Mouse (Mus musculus): Measurements from ENCODE around the gene Cacng8. TPM values are rescaled to one million over a fixed set of nuclear protein-coding genes. Genes with fewer than 3 reads are reported as not detected.
"Not testable (repeated sequence)": the region's sequence is repeated elsewhere in the genome, so short reads cannot be mapped to it uniquely, and the experiment has no call there.

Cacng8 gene
- total and polyA plus RNA-seq, 2 experiments = not detected

DNA sequence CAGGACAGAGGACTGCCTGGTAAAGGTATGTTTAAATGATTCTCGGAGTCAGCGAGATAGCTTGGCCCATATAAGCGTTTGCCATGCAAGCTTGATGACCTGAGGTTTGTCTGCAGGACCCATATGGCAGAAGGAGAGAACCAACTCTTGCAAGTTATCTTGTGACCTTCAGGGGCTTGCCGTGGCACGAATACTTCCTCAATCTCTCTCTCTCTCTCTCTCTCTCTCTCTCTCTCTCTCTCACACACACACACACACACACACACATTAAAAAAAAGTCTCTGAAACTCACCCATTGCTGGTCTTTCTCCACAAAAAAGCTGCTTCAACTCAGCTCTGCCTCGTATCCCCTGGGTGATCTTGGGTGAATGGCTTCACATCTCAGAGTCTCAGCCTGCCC is 1.6 kb upstream of the Cacng8 start:
- 46% methylated on average over 6 of the region's 6 CpGs for WGBS
- DNase-seq (ENCODE audit: extremely low read depth, low read depth, low spot score) = no peak
- TF ChIP-seq POLR2A (IDR thresholded peaks at IDR 0.05; ENCODE audit: extremely low read depth, insufficient read depth, low read length) (no peak), CTCF (IDR thresholded peaks at IDR 0.05; ENCODE audit: low read depth, low read length) (no peak)
- no peaks in the 10 kb centered on the region for H3K36me3 ChIP-seq (ENCODE audit: control insufficient read depth, insufficient read depth, low read length)
- no peaks in the 10 kb centered on the region for H3K4me1 ChIP-seq (ENCODE audit: control insufficient read depth, insufficient read depth, low read length)
- H3K27ac ChIP-seq (replicated peaks; ENCODE audit: insufficient read depth, low read depth, low read length) = no peak overlapping the region
- H3K4me3 ChIP-seq (ENCODE audit: insufficient read depth, low read depth, low read length) = no peak overlapping the region
- no peaks in the 10 kb centered on the region for H3K79me2 ChIP-seq (ENCODE audit: control insufficient read depth, insufficient read depth, low read length)
- no peaks in the 10 kb centered on the region; the same call in 1 of the 2 replicates for H3K27me3 ChIP-seq (ENCODE audit: control insufficient read depth, insufficient read depth, low read length)
- H3K9ac ChIP-seq (ENCODE audit: low read depth, low read length) = no peak overlapping the region

DNA sequence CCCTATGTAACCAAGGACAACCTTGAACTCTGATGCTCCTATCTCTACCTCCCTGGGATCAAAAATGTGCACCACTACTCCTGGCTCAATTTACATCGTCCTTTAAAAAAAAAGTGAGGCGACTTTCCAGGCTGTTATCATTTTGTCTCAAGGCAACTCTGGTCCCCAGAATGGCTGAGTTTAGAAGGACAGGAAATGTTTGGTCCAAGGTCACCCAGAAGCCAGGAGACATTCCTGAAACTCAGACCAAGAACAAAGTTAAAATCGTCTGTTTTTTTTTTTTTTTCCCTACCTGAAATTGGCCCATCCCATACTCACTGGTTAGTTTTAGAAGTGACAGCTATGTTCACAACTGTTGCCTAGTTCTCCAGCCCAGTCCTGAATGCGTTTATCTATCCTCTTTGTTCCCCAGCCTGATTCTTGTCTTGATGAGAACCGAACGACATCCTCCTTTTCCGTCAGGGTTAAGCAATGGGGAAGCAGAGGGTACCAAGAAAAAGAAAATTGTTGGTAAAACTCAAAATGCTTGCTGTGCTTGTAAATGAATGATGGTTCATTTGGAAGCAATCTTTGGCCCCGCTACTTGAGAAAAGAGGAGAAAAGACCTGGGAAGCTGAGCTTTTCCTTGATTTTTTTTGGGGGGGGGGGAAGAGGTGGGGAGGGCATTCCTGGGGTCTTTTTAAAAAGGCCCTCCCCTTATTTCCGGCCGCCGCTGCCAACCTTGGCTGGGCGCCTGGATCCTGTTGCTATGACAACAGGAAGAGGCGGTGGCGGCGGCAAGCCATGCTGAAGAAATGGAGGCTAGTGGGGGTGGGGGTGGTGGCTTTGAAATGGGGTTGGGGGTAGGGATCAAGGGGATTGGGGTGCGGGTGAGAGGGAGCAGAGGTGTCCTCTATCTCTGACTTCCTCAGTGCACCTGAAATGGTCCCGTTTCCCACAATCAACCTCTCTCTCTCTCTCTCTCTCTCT is 755 bp upstream of the Cacng8 start:
- no peak overlapping the region for H3K27ac ChIP-seq (replicated peaks; ENCODE audit: insufficient read depth, low read depth, low read length)
- H3K9ac ChIP-seq (ENCODE audit: low read depth, low read length) = no peak overlapping the region
- no peaks in the 10 kb centered on the region; the same call in 1 of the 2 replicates for H3K27me3 ChIP-seq (ENCODE audit: control insufficient read depth, insufficient read depth, low read length)
- no peak overlapping the region for H3K4me3 ChIP-seq (ENCODE audit: insufficient read depth, low read depth, low read length)
- H3K36me3 ChIP-seq (ENCODE audit: control insufficient read depth, insufficient read depth, low read length) = no peaks in the 10 kb centered on the region
- H3K4me1 ChIP-seq (ENCODE audit: control insufficient read depth, insufficient read depth, low read length) = no peaks in the 10 kb centered on the region
- WGBS = 3% methylated on average over 17 of the region's 17 CpGs
- H3K79me2 ChIP-seq (ENCODE audit: control insufficient read depth, insufficient read depth, low read length) = no peaks in the 10 kb centered on the region
- TF ChIP-seq CTCF (IDR thresholded peaks at IDR 0.05; ENCODE audit: low read depth, low read length) (no peak), POLR2A (IDR thresholded peaks at IDR 0.05; ENCODE audit: extremely low read depth, insufficient read depth, low read length) (no peak)
- DNase-seq (ENCODE audit: extremely low read depth, low read depth, low spot score) = no peak

DNA sequence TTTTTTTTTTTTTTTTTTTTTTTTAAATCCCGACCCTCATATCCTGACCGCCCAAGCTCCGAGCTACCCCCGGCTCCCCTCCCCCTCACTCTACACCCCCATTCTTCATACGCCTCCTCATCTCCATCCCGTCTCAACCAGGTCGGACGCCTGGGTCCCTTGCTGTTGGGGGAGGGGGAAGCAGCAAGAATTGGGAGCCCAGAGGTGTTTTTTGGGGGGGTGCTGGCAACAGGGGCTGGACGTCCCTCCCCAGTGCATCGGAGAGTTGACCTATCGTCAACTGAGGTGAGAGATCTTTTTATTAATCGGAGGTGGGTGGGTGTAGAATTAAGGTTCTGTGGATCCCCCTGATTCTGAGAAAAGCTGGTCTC is 583 bp downstream of the Cacng8 start:
- Histone ChIP-seq H3K27me3 (ENCODE audit: control insufficient read depth, insufficient read depth, low read length) (no peaks in the 10 kb centered on the region; the same call in 1 of the 2 replicates), H3K27ac (replicated peaks; ENCODE audit: insufficient read depth, low read depth, low read length) (no peak overlapping the region), H3K79me2 (ENCODE audit: control insufficient read depth, insufficient read depth, low read length) (no peaks in the 10 kb centered on the region), H3K36me3 (ENCODE audit: control insufficient read depth, insufficient read depth, low read length) (no peaks in the 10 kb centered on the region), H3K9ac (ENCODE audit: low read depth, low read length) (no peak overlapping the region), H3K4me1 (ENCODE audit: control insufficient read depth, insufficient read depth, low read length) (no peaks in the 10 kb centered on the region), H3K4me3 (ENCODE audit: insufficient read depth, low read depth, low read length) (no peak overlapping the region)
- DNase-seq (ENCODE audit: extremely low read depth, low read depth, low spot score) = no peak
- WGBS = 10% methylated on average over 12 of the region's 12 CpGs
- TF ChIP-seq POLR2A (IDR thresholded peaks at IDR 0.05; ENCODE audit: extremely low read depth, insufficient read depth, low read length) (no peak), CTCF (IDR thresholded peaks at IDR 0.05; ENCODE audit: low read depth, low read length) (no peak)

DNA sequence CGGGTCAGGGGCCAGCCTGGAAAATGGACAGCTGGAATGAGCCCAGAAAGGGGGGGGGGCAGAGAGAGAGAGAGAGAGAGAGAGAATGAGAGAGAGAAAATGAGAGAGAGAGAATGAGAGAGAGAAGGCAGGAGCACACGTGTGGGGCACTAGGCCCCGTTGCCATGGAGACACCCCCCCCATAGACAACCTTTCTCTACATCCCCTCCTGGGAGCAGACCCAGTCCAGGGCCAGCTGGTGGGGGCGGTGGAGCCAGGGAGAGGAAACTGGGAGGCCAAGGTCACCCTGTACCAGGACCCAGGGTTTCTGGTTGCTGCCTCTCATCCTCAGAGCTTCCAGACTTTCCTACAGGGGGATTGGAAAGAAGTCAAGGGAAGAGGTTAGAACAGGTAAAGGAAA is 1.3 kb downstream of the Cacng8 start:
- Histone ChIP-seq H3K79me2 (ENCODE audit: control insufficient read depth, insufficient read depth, low read length) (no peaks in the 10 kb centered on the region), H3K27ac (replicated peaks; ENCODE audit: insufficient read depth, low read depth, low read length) (no peak overlapping the region), H3K9ac (ENCODE audit: low read depth, low read length) (no peak overlapping the region), H3K4me1 (ENCODE audit: control insufficient read depth, insufficient read depth, low read length) (no peaks in the 10 kb centered on the region), H3K36me3 (ENCODE audit: control insufficient read depth, insufficient read depth, low read length) (no peaks in the 10 kb centered on the region), H3K4me3 (ENCODE audit: insufficient read depth, low read depth, low read length) (no peak overlapping the region), H3K27me3 (ENCODE audit: control insufficient read depth, insufficient read depth, low read length) (no peaks in the 10 kb centered on the region; the same call in 1 of the 2 replicates)
- no peak for DNase-seq (ENCODE audit: extremely low read depth, low read depth, low spot score)
- TF ChIP-seq CTCF (IDR thresholded peaks at IDR 0.05; ENCODE audit: low read depth, low read length) (no peak), POLR2A (IDR thresholded peaks at IDR 0.05; ENCODE audit: extremely low read depth, insufficient read depth, low read length) (no peak)
- 32% methylated on average over 4 of the region's 4 CpGs for WGBS

DNA sequence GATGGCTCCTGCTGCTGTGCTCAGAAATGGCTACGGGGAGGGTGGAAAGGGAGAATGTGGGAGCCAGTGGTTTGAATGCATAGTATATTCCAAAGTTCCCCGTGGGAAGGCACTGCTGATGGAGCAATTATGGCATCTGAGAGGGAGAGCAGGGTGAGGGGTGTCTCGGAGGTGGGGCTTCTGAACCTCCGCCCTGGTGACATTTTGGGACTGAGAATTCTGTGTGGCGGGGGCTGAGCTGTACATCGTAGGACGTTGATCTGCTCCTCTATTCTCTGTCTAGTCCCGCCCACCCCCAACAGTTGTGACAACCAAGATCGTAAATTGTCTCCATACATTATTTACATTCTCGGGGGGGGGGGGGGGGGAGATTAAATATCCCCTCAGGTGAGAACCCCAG is 6.9 kb downstream of the Cacng8 start:
- no peaks in the 10 kb centered on the region for H3K4me1 ChIP-seq (ENCODE audit: control insufficient read depth, insufficient read depth, low read length)
- WGBS = 69% methylated on average over 10 of the region's 10 CpGs
- H3K36me3 ChIP-seq (ENCODE audit: control insufficient read depth, insufficient read depth, low read length) = no peaks in the 10 kb centered on the region
- no peak for DNase-seq (ENCODE audit: extremely low read depth, low read depth, low spot score)
- H3K4me3 ChIP-seq (ENCODE audit: insufficient read depth, low read depth, low read length) = no peak overlapping the region
- no peaks in the 10 kb centered on the region for H3K79me2 ChIP-seq (ENCODE audit: control insufficient read depth, insufficient read depth, low read length)
- H3K27me3 ChIP-seq (ENCODE audit: control insufficient read depth, insufficient read depth, low read length) = no peaks in the 10 kb centered on the region
- H3K9ac ChIP-seq (ENCODE audit: low read depth, low read length) = no peak overlapping the region
- no peak overlapping the region for H3K27ac ChIP-seq (replicated peaks; ENCODE audit: insufficient read depth, low read depth, low read length)
- TF ChIP-seq POLR2A (IDR thresholded peaks at IDR 0.05; ENCODE audit: extremely low read depth, insufficient read depth, low read length) = no peak

DNA sequence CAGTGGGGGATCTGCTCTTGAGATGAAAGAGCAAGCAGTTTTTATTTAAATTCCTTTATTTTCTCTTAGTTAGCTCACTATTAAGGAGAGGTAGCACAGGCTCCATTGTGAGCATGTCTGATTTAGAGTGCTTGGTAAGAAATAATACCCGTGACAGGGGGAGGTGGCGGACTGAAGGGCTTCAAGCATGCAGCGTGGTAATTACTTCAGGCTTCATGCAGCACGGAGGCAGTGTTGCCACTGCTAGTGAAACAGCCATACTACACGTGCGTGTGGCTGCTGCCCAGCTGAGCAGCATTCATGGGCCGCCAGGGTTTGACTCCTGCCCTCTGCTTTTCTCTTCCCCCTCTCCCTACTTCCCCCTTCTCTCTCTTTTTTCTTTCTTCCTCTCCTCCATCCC is 7.3 kb downstream of the Cacng8 start:
- Histone ChIP-seq H3K4me3 (ENCODE audit: insufficient read depth, low read depth, low read length) (no peak overlapping the region), H3K27me3 (ENCODE audit: control insufficient read depth, insufficient read depth, low read length) (no peaks in the 10 kb centered on the region)
- DNase-seq (ENCODE audit: extremely low read depth, low read depth, low spot score) = no peak

DNA sequence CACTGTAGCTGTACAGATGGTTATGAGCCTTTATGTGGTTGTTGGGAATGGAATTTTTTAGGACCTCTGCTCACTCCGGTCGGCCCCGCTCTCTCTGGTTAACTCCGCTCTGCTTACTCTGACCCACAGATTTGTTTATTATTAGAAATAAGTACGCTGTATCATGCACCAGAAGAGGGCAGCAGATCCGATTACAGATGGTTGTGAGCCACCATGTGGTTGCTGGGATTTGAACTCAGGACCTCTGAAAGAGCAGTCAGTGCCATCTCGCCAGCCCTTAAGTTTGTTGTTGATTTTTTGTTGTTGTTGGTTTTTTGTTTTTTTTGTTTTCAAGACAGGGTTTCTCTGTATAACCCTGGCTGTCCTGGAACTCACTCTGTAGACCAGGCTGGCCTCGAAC is 7.9 kb downstream of the Cacng8 start:
- H3K9ac ChIP-seq (ENCODE audit: low read depth, low read length); DNase-seq (ENCODE audit: extremely low read depth, low read depth, low spot score); H3K4me3 ChIP-seq (ENCODE audit: insufficient read depth, low read depth, low read length); H3K27ac ChIP-seq (replicated peaks; ENCODE audit: insufficient read depth, low read depth, low read length); H3K79me2 ChIP-seq (ENCODE audit: control insufficient read depth, insufficient read depth, low read length); H3K4me1 ChIP-seq (ENCODE audit: control insufficient read depth, insufficient read depth, low read length); H3K36me3 ChIP-seq (ENCODE audit: control insufficient read depth, insufficient read depth, low read length); H3K27me3 ChIP-seq (ENCODE audit: control insufficient read depth, insufficient read depth, low read length): not testable (repeated sequence)
- WGBS = 91% methylated on average over 8 of the region's 8 CpGs

More for the DNA sequence above, 7.3 kb downstream of the Cacng8 start:
- H3K4me1 ChIP-seq (ENCODE audit: control insufficient read depth, insufficient read depth, low read length) = no peaks in the 10 kb centered on the region
- H3K9ac ChIP-seq (ENCODE audit: low read depth, low read length) = no peak overlapping the region
- H3K79me2 ChIP-seq (ENCODE audit: control insufficient read depth, insufficient read depth, low read length) = no peaks in the 10 kb centered on the region
- no peak for TF ChIP-seq CTCF (IDR thresholded peaks at IDR 0.05; ENCODE audit: low read depth, low read length)
- no peak for TF ChIP-seq POLR2A (IDR thresholded peaks at IDR 0.05; ENCODE audit: extremely low read depth, insufficient read depth, low read length)
- no peak overlapping the region for H3K27ac ChIP-seq (replicated peaks; ENCODE audit: insufficient read depth, low read depth, low read length)
- WGBS = 68% methylated on average over 7 of the region's 7 CpGs
- no peaks in the 10 kb centered on the region for H3K36me3 ChIP-seq (ENCODE audit: control insufficient read depth, insufficient read depth, low read length)

All from liver, adult 2 months (tissue).